Mouse (Mus musculus): ENCODE measurements around the gene Olfr229. TPM values are rescaled to one million over a fixed set of nuclear protein-coding genes. Genes with fewer than 3 reads are reported as not detected.
"Not testable (repeated sequence)": the region's sequence is repeated elsewhere in the genome, so short reads cannot be mapped to it uniquely, and the experiment has no call there.

Olfr229 gene
- not detected in 2 replicates for polyA plus RNA-seq (2014; fragmentation: Nextera tagmentation; extraction: Ambion mirVana)

DNA sequence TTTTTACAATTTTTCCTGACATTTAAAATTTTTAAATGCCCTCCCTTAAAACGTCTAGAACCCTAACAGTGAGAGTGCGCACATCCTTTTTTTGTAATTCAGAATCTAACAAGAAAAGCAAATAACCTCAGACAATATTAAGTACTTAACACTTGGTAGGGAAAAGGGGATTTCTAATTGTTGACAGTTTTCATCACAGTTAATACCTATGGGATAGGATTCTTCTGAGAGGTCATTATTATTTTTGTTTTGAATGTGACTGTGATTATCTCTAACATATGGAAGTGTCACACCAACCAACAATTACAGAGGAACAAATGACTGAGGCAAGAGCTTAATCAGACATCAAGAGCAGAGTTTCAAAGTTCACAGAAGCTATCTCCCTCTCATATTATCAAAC, at the start of gene Olfr229:
TSS of gene Olfr229 (plus strand) at position 301 of the 400 bp plus-strand sequence.
- ATAC-seq (ENCODE audit: low FRiP score) (no peak), DNase-seq (ENCODE audit: low spot score, missing footprints) (no peak)
- H3K4me1 ChIP-seq (ENCODE audit: control insufficient read depth, insufficient read depth, low read length), result no peaks in the 10 kb centered on the region
- H3K9ac ChIP-seq (ENCODE audit: low read length), result no peak within 1 kb of the TSS
- H3K27ac ChIP-seq (ENCODE audit: low read depth, low read length), result no peak within 1 kb of the TSS
- 74% methylated on average over 2 of the region's 2 CpGs for WGBS
- H3K9me3 ChIP-seq (ENCODE audit: control insufficient read depth, low read length), result no peaks in the 10 kb centered on the region
- H3K36me3 ChIP-seq (ENCODE audit: control insufficient read depth, insufficient read depth, low read length), result no peaks in the 10 kb centered on the region
- no peak within 1 kb of the TSS for H3K4me2 ChIP-seq
- no peaks in the 10 kb centered on the region for H3K27me3 ChIP-seq (ENCODE audit: control insufficient read depth, insufficient read depth, low read length)
- no peak within 1 kb of the TSS for H3K4me3 ChIP-seq (ENCODE audit: low read depth, low read length)

DNA sequence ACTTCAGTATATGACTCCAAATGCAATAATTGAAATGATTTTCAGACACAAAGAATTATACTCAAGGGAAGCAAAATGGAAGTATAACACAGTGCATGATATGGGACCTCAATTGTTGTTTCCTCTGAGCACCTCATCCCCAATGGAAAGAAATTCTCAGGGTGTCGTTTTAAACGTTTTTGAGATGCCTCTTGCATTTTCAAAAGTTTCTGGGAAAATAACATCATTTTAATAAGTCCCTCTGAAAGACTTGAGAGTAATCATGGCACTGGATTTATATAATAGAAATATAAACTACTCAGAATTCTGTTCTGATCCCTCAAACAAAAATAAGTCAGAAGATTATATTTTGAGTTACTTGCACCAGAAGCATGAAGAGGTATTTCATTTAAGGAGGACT, 41.0 kb upstream of the Olfr229 start, which contains the start of gene Olfr972:
TSS of gene Olfr972 (plus strand) at position 301 of the 400 bp plus-strand sequence.
- no peaks in the 10 kb centered on the region for H3K36me3 ChIP-seq (ENCODE audit: control insufficient read depth, insufficient read depth, low read length)
- no peaks in the 10 kb centered on the region for H3K27me3 ChIP-seq (ENCODE audit: control insufficient read depth, insufficient read depth, low read length)
- H3K9me3 ChIP-seq (ENCODE audit: control insufficient read depth, low read length), result no peaks in the 10 kb centered on the region
- WGBS, result 81% methylated on average over 2 of the region's 2 CpGs
- no peak for ATAC-seq (ENCODE audit: low FRiP score)
- H3K27ac ChIP-seq (ENCODE audit: low read depth, low read length), result no peak within 1 kb of the TSS
- no peak within 1 kb of the TSS for H3K4me3 ChIP-seq (ENCODE audit: low read depth, low read length)
- H3K4me1 ChIP-seq (ENCODE audit: control insufficient read depth, insufficient read depth, low read length), result no peaks in the 10 kb centered on the region
- no peak within 1 kb of the TSS for H3K9ac ChIP-seq (ENCODE audit: low read length)
- H3K4me2 ChIP-seq, result no peak within 1 kb of the TSS
- DNase-seq (ENCODE audit: low spot score, missing footprints), result no peak

DNA sequence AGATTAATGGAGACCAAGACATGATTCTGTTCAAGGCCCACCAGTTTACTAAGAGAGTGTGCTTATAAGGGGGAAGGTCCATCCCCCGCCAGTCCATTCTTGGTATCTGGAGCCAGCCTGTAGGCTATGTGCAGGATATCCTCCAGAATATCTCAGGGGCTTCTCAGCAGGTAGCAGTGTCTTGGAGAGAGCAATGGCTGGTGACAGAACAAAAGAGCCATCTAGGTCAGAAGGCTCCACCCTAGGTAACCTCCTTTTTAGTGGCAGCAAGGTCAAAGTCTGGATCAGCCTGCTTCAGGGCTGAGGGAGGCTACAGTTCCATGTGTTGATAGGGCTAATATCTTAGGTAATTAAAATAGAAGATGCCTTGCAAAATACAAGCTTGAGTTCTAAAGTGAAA, 35.1 kb upstream of the Olfr229 start:
- not testable (repeated sequence) for H3K9ac ChIP-seq (ENCODE audit: low read length); H3K9me3 ChIP-seq (ENCODE audit: control insufficient read depth, low read length); H3K27ac ChIP-seq (ENCODE audit: low read depth, low read length); H3K36me3 ChIP-seq (ENCODE audit: control insufficient read depth, insufficient read depth, low read length); ATAC-seq (ENCODE audit: low FRiP score); H3K4me2 ChIP-seq; H3K27me3 ChIP-seq (ENCODE audit: control insufficient read depth, insufficient read depth, low read length); DNase-seq (ENCODE audit: low spot score, missing footprints); H3K4me3 ChIP-seq (ENCODE audit: low read depth, low read length); H3K4me1 ChIP-seq (ENCODE audit: control insufficient read depth, insufficient read depth, low read length)
- WGBS, result 83% methylated on average over 1 of the region's 1 CpGs

DNA sequence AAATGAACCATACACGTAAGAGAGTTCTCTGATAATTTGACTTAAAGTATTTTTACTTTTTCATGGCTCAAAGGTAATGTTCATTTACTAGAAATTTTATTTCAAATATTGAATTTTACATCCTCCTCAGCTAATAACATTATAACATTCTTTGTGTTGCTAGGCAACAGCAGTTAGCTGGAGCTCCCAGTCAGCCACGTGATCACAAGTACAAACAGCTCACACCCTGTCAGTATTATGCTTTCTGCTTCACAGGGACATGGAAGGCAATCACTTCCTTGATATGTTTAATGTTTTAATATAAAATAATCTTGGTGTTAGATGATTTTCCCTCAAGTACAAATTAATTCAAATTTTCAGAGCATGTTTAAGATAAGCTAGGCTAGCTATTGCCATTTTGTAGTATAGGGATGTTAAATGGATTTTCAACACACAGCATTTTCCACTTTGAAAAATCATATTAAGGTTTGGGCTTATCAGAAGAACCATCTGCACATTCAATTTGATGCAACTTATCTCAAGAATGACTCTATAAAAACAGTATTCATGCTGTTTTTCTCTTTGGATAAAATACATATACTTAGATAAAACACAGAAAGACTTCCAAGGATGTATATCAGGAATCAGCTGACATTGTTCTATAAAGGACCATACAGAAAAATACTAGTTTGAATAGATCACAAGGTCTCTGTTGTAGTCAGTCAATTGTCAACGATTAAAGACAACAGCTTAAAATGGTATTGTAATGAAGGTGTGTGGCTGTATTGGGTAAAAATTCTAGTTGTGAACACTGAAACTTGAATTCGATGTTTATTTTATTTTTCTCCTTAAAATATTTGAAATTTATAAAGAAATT, 29.4 kb upstream of the Olfr229 start:
- not testable (repeated sequence) for H3K9ac ChIP-seq (ENCODE audit: low read length); H3K4me2 ChIP-seq; H3K36me3 ChIP-seq (ENCODE audit: control insufficient read depth, insufficient read depth, low read length); DNase-seq (ENCODE audit: low spot score, missing footprints); H3K4me3 ChIP-seq (ENCODE audit: low read depth, low read length); H3K4me1 ChIP-seq (ENCODE audit: control insufficient read depth, insufficient read depth, low read length); H3K27ac ChIP-seq (ENCODE audit: low read depth, low read length); H3K9me3 ChIP-seq (ENCODE audit: control insufficient read depth, low read length); H3K27me3 ChIP-seq (ENCODE audit: control insufficient read depth, insufficient read depth, low read length)
- peak; percentile 81; the same call in 1 of the 2 replicates for ATAC-seq (ENCODE audit: low FRiP score)
- no CpG with 5 or more reads among the region's 4 CpGs for WGBS

DNA sequence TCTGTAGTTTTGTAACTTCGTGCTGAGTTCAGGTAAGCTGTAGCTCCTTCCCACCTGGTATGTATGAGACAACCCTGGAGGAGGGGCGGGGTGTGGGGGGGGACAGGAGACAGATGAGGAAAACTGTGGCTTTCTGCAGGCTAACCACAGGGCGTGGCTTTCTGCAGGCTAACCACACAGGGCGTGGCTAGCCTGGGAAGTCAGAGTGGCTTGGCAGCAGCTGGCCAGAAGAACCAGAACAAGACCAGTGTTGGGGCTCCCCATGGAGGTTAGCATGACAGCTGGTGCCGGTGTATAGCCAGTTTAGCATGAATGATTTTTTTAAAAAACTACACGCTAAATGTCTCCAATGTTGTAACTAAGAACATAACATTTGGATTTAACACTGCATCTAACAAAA, 2.0 kb upstream of the Olfr229 start:
- H3K4me3 ChIP-seq (ENCODE audit: low read depth, low read length), result no peak overlapping the region
- H3K36me3 ChIP-seq (ENCODE audit: control insufficient read depth, insufficient read depth, low read length), result no peaks in the 10 kb centered on the region
- DNase-seq (ENCODE audit: low spot score, missing footprints), result no peak
- H3K4me2 ChIP-seq, result no peak overlapping the region
- no peaks in the 10 kb centered on the region for H3K4me1 ChIP-seq (ENCODE audit: control insufficient read depth, insufficient read depth, low read length)
- ATAC-seq (ENCODE audit: low FRiP score), result no peak
- no peaks in the 10 kb centered on the region for H3K27me3 ChIP-seq (ENCODE audit: control insufficient read depth, insufficient read depth, low read length)
- H3K9me3 ChIP-seq (ENCODE audit: control insufficient read depth, low read length), result no peaks in the 10 kb centered on the region
- no peak overlapping the region for H3K9ac ChIP-seq (ENCODE audit: low read length)
- 83% methylated on average over 6 of the region's 6 CpGs for WGBS
- no peak overlapping the region for H3K27ac ChIP-seq (ENCODE audit: low read depth, low read length)

DNA sequence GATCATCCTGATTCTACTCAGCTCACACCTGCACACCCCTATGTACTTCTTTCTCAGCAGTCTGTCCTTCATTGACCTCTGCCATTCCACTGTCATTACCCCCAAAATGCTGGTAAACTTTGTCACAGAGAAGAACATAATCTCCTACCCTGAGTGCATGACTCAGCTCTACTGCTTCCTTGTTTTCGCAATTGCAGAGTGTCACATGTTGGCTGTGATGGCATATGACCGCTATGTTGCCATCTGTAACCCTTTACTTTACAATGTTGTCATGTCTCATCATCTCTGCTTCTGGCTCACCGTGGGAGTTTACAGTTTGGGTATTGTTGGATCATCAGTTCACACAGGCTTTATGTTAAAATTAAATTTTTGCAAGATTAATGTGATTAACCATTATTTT, 2.8 kb downstream of the Olfr229 start:
- Histone ChIP-seq H3K4me1 (ENCODE audit: control insufficient read depth, insufficient read depth, low read length) (no peaks in the 10 kb centered on the region), H3K9me3 (ENCODE audit: control insufficient read depth, low read length) (no peaks in the 10 kb centered on the region), H3K9ac (ENCODE audit: low read length) (no peak overlapping the region), H3K27ac (ENCODE audit: low read depth, low read length) (no peak overlapping the region), H3K4me3 (ENCODE audit: low read depth, low read length) (no peak overlapping the region), H3K36me3 (ENCODE audit: control insufficient read depth, insufficient read depth, low read length) (no peaks in the 10 kb centered on the region), H3K27me3 (ENCODE audit: control insufficient read depth, insufficient read depth, low read length) (no peaks in the 10 kb centered on the region), H3K4me2 (no peak overlapping the region)
- no peak for DNase-seq (ENCODE audit: low spot score, missing footprints)
- 89% methylated on average over 3 of the region's 3 CpGs for WGBS
- no peak for ATAC-seq (ENCODE audit: low FRiP score)

DNA sequence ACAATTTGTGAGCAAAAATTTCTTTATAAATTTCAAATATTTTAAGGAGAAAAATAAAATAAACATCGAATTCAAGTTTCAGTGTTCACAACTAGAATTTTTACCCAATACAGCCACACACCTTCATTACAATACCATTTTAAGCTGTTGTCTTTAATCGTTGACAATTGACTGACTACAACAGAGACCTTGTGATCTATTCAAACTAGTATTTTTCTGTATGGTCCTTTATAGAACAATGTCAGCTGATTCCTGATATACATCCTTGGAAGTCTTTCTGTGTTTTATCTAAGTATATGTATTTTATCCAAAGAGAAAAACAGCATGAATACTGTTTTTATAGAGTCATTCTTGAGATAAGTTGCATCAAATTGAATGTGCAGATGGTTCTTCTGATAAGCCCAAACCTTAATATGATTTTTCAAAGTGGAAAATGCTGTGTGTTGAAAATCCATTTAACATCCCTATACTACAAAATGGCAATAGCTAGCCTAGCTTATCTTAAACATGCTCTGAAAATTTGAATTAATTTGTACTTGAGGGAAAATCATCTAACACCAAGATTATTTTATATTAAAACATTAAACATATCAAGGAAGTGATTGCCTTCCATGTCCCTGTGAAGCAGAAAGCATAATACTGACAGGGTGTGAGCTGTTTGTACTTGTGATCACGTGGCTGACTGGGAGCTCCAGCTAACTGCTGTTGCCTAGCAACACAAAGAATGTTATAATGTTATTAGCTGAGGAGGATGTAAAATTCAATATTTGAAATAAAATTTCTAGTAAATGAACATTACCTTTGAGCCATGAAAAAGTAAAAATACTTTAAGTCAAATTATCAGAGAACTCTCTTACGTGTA, 21.1 kb downstream of the Olfr229 start:
- ATAC-seq (ENCODE audit: low FRiP score), result peak; percentile 82; the same call in 1 of the 2 replicates

DNA sequence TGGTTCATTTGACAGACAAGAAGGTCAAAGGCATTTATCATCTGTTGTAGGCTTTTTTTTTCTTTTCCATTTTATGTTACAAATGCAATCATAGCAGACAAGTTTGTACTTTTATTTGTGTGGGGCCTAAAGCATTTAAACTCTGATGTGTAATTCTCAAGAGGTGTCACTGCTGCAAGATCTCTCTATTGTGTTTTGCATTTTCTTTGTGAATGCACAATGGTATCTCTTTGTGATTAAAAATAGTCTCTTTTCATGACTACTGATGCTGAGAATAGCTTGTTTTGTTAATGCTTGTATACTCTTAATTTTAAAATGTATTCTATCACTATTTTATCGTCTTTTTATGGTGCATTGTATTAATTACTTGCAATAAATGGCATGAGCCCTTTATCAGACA, 21.7 kb downstream of the Olfr229 start:
- not testable (repeated sequence) for H3K9me3 ChIP-seq (ENCODE audit: control insufficient read depth, low read length); H3K36me3 ChIP-seq (ENCODE audit: control insufficient read depth, insufficient read depth, low read length); H3K4me2 ChIP-seq; H3K4me3 ChIP-seq (ENCODE audit: low read depth, low read length); H3K9ac ChIP-seq (ENCODE audit: low read length); H3K4me1 ChIP-seq (ENCODE audit: control insufficient read depth, insufficient read depth, low read length); DNase-seq (ENCODE audit: low spot score, missing footprints); H3K27me3 ChIP-seq (ENCODE audit: control insufficient read depth, insufficient read depth, low read length); H3K27ac ChIP-seq (ENCODE audit: low read depth, low read length)
- ATAC-seq (ENCODE audit: low FRiP score), result peak; percentile 27; the same call in 1 of the 2 replicates
- WGBS, result 55% methylated on average over 1 of the region's 1 CpGs

More for the DNA sequence above, 21.1 kb downstream of the Olfr229 start:
- not testable (repeated sequence) for DNase-seq (ENCODE audit: low spot score, missing footprints); H3K27ac ChIP-seq (ENCODE audit: low read depth, low read length); H3K9ac ChIP-seq (ENCODE audit: low read length); H3K4me1 ChIP-seq (ENCODE audit: control insufficient read depth, insufficient read depth, low read length); H3K36me3 ChIP-seq (ENCODE audit: control insufficient read depth, insufficient read depth, low read length); H3K27me3 ChIP-seq (ENCODE audit: control insufficient read depth, insufficient read depth, low read length); H3K9me3 ChIP-seq (ENCODE audit: control insufficient read depth, low read length); H3K4me3 ChIP-seq (ENCODE audit: low read depth, low read length); H3K4me2 ChIP-seq
- no CpG with 5 or more reads among the region's 4 CpGs for WGBS

DNA sequence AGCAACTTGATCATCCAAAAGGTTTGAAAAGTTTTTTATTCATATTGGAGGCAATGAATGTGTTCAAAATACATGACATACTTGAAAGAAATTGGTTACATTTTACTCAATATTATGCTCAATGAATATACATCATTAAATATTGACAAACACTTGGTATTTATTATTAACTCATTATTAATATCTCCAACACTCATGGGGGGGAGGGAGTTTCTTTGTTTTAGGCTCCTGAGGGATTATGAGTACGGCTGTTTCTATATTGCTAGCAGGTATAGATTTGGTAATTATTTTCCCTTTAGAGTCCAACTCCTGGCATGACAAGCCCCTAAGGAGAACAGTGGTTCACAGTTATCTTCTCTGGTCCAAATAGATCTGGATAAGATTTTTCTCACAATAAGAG, 30.1 kb downstream of the Olfr229 start, which contains the start of gene Olfr974:
TSS of gene Olfr974 (plus strand) at position 301 of the 400 bp plus-strand sequence.
- DNase-seq (ENCODE audit: low spot score, missing footprints) (no peak), ATAC-seq (ENCODE audit: low FRiP score) (no peak)
- Histone ChIP-seq H3K27me3 (ENCODE audit: control insufficient read depth, insufficient read depth, low read length) (no peaks in the 10 kb centered on the region), H3K4me2 (no peak within 1 kb of the TSS), H3K36me3 (ENCODE audit: control insufficient read depth, insufficient read depth, low read length) (no peaks in the 10 kb centered on the region), H3K9me3 (ENCODE audit: control insufficient read depth, low read length) (no peaks in the 10 kb centered on the region), H3K9ac (ENCODE audit: low read length) (no peak within 1 kb of the TSS), H3K4me1 (ENCODE audit: control insufficient read depth, insufficient read depth, low read length) (no peaks in the 10 kb centered on the region), H3K4me3 (ENCODE audit: low read depth, low read length) (no peak within 1 kb of the TSS), H3K27ac (ENCODE audit: low read depth, low read length) (no peak within 1 kb of the TSS)
- WGBS, result 89% methylated on average over 1 of the region's 1 CpGs
